Mouse (Mus musculus): ENCODE measurements around the gene Enah. TPM values are rescaled to one million over a fixed set of nuclear protein-coding genes. Genes with fewer than 3 reads are reported as not detected.
A peak's percentile ranks its signal among the peaks of the same experiment; 100 is the strongest.

Enah gene
- polyA plus RNA-seq, 1 experiment from 2014 or later, result 36.1 TPM

DNA sequence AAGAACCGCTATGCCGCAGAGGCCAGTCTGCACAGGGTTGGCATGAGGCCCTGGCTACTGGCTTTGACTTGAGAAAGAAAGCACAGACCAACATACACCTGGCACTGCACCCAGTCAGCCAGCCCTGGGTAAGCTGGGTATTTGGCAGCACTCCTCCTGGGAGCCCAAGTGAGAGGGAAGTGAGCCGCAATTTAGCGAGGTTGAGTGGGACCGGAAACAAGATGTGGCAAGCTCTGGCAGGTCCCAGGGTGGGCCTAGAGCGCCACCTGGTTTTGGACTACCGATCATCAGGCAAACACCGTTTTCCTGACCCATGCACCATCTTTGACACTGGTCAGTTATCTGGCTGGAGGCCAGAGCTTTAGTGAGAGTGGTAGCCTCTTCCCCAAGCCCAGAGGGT is 138.3 kb downstream of the Enah start:
- Histone ChIP-seq H3K27ac (no peak overlapping the region), H3K4me2 (no peak overlapping the region), H3K36me3 (replicated peaks) (no peaks in the 10 kb centered on the region), H3K27me3 (replicated peaks) (no peaks in the 10 kb centered on the region), H3K4me3 (no peak overlapping the region), H3K9me3 (no peaks in the 10 kb centered on the region), H3K9ac (no peak overlapping the region), H3K4me1 (peaks cover 9% of the 10 kb centered on the region; the same call in 1 of the 2 replicates)
- ATAC-seq (replicated peaks), result peak; percentile 72
- WGBS, result 28% methylated on average over 8 of the region's 8 CpGs

DNA sequence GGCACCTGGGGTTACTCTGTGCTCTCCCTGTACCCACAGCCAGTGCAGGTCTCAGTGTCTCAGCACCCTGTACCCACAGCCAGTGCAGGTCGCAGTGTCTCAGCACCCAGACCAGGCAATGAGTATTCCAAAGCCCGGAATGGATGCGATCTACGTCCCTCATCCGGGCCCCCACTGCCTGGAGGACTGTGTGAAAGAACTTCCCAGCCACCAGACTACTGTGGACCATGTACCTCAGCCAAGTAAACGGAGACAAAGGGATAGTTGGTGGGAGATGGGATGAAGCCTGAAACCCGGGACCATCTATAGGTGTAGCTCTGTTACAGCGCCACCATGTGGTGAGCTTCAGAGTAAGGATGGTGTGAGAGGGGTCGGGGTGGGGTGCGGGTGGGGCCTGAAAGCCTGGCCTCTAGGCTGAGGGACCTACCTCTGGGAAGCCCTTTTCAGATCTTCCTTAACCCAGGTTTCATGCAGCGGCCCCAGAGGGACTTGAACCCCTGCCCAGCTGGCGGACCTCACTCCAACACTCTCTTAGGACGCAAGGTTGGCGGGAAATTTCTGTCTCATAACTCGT is 139.0 kb downstream of the Enah start:
- Histone ChIP-seq H3K9me3 (no peaks in the 10 kb centered on the region), H3K27ac (no peak overlapping the region), H3K36me3 (replicated peaks) (no peaks in the 10 kb centered on the region), H3K4me1 (peaks cover 9% of the 10 kb centered on the region; the same call in 1 of the 2 replicates), H3K4me2 (no peak overlapping the region), H3K27me3 (replicated peaks) (no peaks in the 10 kb centered on the region), H3K9ac (no peak overlapping the region), H3K4me3 (no peak overlapping the region)
- 54% methylated on average over 15 of the region's 15 CpGs for WGBS
- ATAC-seq (replicated peaks), result peak; percentile 45; the same call in 1 of the 2 replicates

DNA sequence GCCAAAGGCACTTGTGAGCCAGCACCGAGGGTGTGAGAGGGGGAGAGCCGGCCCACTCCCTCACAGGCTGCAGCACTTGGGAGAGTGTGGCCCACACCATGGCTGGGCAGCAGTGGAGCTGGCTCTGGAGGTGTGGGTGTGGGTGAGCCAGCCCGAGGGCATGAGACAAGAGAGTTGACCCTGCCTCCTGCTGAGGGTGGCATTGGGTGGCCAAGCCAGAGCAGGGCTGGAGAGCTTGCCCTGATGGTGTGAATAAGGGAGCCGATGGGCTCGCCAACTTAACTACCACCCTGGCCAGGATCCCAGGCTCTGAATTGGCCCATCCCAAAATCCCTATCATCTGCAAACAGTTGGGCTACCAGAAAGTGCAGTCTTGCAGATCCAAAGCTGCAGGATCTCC is 141.4 kb downstream of the Enah start:
- no peak; the same call in 1 of the 2 replicates for ATAC-seq (replicated peaks)
- H3K27ac ChIP-seq, result no peak overlapping the region
- H3K9me3 ChIP-seq, result no peaks in the 10 kb centered on the region
- no peak overlapping the region for H3K4me3 ChIP-seq
- H3K4me1 ChIP-seq, result peaks cover 9% of the 10 kb centered on the region; the same call in 1 of the 2 replicates
- H3K27me3 ChIP-seq (replicated peaks), result no peaks in the 10 kb centered on the region
- no peak overlapping the region for H3K4me2 ChIP-seq
- H3K36me3 ChIP-seq (replicated peaks), result no peaks in the 10 kb centered on the region
- no peak overlapping the region for H3K9ac ChIP-seq
- WGBS, result 80% methylated on average over 5 of the region's 5 CpGs

DNA sequence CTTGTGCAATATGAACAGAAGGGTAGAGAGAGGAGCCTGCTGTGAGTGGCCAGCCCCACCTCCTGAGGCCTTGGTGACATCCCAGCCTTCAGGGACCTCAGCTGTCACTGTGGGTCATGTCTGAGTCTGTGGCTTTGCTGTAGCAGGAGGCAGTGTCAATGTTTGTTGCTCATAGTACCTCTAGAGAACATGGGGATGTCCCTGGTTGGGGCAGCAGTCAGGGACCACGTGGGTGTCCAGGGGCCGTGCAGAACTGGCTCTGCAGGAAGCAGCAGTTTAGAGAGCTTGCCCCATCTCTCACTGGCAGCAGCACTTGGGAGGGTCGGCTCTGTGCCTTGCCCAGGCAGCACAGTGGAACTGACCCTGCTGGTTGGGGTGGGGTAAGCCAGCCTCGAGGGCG is 142.7 kb downstream of the Enah start:
- Histone ChIP-seq H3K4me3 (no peak overlapping the region), H3K27ac (no peak overlapping the region), H3K4me2 (no peak overlapping the region), H3K27me3 (replicated peaks) (no peaks in the 10 kb centered on the region), H3K36me3 (replicated peaks) (no peaks in the 10 kb centered on the region), H3K9ac (no peak overlapping the region), H3K9me3 (no peaks in the 10 kb centered on the region), H3K4me1 (peaks cover 9% of the 10 kb centered on the region; the same call in 1 of the 2 replicates)
- ATAC-seq (replicated peaks), result no peak
- WGBS, result 62% methylated on average over 5 of the region's 5 CpGs

DNA sequence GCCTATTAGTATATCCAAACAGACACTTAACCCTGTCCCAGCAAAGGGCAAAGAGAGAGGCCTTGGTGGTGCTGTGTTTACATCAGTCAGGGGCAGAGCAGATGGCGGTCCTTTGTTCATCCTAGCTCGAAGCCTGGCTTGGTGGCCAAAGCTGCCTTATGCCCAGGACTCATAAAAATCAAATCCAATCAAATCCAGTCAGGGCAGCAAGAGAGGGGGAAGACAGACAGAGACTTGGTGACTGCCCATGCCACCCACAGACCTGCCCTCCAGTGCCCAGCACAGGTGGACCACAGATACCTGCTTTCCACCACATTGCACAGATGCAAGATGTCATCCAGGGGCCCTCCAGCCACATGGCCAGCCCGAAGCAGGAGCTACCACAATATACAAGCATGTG is 143.1 kb downstream of the Enah start:
- H3K4me2 ChIP-seq, result no peak overlapping the region
- H3K36me3 ChIP-seq (replicated peaks), result no peaks in the 10 kb centered on the region
- H3K4me3 ChIP-seq, result no peak overlapping the region
- no peaks in the 10 kb centered on the region for H3K9me3 ChIP-seq
- H3K27ac ChIP-seq, result no peak overlapping the region
- 77% methylated on average over 3 of the region's 3 CpGs for WGBS
- ATAC-seq (replicated peaks), result no peak
- peaks cover 4% of the 10 kb centered on the region; the same call in 1 of the 2 replicates for H3K4me1 ChIP-seq
- no peak overlapping the region for H3K9ac ChIP-seq
- H3K27me3 ChIP-seq (replicated peaks), result no peaks in the 10 kb centered on the region

DNA sequence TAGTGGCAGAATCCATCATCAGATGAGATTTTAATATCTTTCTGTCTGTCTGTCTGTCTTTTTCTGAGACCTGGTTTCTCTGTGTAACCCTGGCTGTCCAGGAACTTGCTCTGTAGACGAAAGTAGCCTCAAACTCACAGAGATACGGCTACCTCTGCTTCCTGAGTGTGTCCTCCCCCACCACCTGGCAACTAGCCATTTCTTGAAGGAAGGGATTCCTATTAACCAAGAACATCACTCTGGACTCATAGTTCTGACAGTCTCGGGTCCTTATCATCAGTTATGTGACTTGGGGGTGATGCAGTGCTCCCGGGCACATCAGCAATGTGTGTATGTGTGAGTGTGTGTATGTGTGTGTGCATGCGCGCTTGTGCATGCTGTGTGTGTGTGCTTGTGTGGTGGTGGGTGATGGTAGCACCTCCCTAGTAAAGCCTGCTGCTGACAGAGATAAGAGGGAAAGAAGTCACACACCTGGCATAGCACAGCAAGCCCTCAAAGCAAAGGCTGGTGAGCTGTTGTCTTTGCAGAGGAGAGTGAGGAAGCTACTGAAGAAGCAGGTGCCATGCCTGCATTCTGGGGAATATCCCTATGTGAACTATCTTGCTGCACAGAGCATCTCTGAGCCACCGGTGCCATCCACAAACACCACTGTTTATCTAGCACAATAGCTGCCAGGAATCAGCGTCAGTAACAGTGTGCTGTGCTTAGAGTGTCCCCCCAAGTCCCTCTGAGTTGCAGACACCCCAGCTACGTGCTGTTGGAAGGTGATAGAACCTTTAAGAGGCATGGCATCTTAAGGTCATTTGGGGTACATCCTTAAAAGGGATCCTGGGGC is 146.5 kb downstream of the Enah start:
- no peak overlapping the region for H3K4me2 ChIP-seq
- ATAC-seq (replicated peaks), result no peak
- 85% methylated on average over 9 of the region's 9 CpGs for WGBS
- H3K27me3 ChIP-seq (replicated peaks), result no peaks in the 10 kb centered on the region
- no peak overlapping the region for H3K9ac ChIP-seq
- no peak overlapping the region for H3K27ac ChIP-seq
- no peak overlapping the region for H3K4me3 ChIP-seq
- H3K9me3 ChIP-seq, result no peaks in the 10 kb centered on the region
- no peaks in the 10 kb centered on the region for H3K36me3 ChIP-seq (replicated peaks)
- H3K4me1 ChIP-seq, result no peaks in the 10 kb centered on the region

DNA sequence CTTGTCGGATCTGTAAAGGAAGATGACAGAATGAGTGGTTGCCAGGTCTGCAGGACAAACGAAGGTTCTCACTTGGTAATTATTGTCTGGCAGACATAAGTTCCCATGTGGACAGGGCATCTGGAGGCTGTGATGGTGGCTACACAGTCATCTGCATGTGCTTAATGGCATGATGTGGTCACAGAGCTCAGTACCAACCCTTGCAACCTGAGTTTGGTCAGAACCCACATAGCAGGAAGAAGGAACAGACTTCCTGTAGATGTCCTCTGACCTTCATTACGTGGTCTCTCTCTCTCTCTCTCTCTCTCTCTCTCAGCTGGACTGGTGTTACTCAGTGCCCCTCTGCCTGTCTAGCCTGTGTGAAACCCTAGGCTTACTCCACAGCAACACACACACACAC is 147.2 kb downstream of the Enah start:
- WGBS, result 85% methylated on average over 3 of the region's 3 CpGs

DNA sequence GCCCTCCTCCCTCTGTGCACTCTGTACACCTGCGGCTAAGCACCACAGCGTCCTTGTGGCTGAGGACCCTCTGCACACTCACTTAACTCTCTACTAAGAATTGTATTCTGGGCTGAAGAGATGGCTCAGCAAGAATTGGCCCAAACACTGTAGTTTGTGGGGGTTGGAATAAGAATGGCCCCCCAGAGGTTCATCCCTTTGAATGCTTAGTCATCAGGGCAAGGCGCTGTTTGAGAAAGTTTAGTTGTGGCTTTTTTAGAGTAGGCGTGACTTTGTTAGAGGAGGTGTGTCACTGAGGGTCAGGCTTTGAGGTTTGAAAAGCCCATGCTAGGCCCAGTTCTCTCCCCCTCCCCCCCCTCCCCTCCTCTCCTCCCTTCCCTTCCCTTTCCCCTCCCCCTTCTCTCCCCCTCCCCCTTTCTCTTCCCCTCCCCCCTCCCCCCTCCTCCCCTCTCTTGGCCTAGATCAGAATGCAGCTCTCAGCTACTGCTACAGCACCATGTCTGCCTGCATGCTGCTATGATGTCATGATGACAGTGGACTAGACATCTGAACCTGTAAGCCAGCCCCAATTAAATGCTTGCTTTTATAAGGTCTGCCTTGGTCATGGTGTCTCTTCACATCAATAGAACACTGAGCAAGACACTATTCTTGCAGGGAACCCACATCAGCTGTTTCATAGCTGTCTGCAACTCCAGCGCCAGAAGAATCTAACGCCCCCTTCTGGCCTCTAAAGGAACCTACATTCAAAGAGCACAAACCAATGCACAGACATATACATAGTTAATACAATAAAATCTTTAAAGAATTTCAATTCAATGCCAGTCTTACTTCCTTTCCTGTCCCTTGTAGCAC is 153.1 kb downstream of the Enah start:
- no peak for ATAC-seq (replicated peaks)
- no peak overlapping the region for H3K4me2 ChIP-seq
- H3K27me3 ChIP-seq (replicated peaks), result no peaks in the 10 kb centered on the region
- H3K9ac ChIP-seq, result no peak overlapping the region
- no peak overlapping the region for H3K4me3 ChIP-seq
- 0 out of 2 replicates have a peak, but pooled peaks cover 4% of the 10 kb centered on the region for H3K4me1 ChIP-seq
- no peaks in the 10 kb centered on the region for H3K9me3 ChIP-seq
- WGBS, result 82% methylated on average over 6 of the region's 6 CpGs
- no peak overlapping the region for H3K27ac ChIP-seq
- no peaks in the 10 kb centered on the region for H3K36me3 ChIP-seq (replicated peaks)

More for the DNA sequence above, 147.2 kb downstream of the Enah start:
- no peak overlapping the region for H3K4me3 ChIP-seq
- H3K27me3 ChIP-seq (replicated peaks), result no peaks in the 10 kb centered on the region
- H3K36me3 ChIP-seq (replicated peaks), result no peaks in the 10 kb centered on the region
- no peak overlapping the region for H3K4me2 ChIP-seq
- no peak for ATAC-seq (replicated peaks)
- H3K9ac ChIP-seq, result no peak overlapping the region
- no peaks in the 10 kb centered on the region for H3K4me1 ChIP-seq
- no peaks in the 10 kb centered on the region for H3K9me3 ChIP-seq
- H3K27ac ChIP-seq, result no peak overlapping the region

DNA sequence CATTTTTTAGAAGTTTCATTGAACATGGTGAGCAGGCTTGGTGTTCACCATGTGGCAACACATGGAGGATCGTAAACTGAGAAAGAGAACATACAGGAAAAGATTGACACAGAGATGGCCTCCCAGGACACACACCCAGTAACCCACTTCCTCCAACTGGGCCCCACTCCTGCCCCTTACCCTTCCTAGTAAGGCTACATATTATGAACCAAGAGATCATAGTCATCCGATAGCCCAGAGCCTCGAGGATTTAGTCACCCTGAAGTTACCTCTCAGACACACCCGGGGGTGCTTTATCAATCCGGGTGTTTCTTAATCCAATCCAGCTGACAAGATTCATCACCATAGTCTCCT is 153.9 kb downstream of the Enah start:
- Histone ChIP-seq H3K4me3 (no peak overlapping the region), H3K4me1 (0 out of 2 replicates have a peak, but pooled peaks cover 4% of the 10 kb centered on the region), H3K4me2 (no peak overlapping the region), H3K9ac (no peak overlapping the region), H3K27ac (no peak overlapping the region), H3K9me3 (no peaks in the 10 kb centered on the region), H3K36me3 (replicated peaks) (no peaks in the 10 kb centered on the region), H3K27me3 (replicated peaks) (no peaks in the 10 kb centered on the region)
- ATAC-seq (replicated peaks), result no peak
- WGBS, result 82% methylated on average over 5 of the region's 5 CpGs

DNA sequence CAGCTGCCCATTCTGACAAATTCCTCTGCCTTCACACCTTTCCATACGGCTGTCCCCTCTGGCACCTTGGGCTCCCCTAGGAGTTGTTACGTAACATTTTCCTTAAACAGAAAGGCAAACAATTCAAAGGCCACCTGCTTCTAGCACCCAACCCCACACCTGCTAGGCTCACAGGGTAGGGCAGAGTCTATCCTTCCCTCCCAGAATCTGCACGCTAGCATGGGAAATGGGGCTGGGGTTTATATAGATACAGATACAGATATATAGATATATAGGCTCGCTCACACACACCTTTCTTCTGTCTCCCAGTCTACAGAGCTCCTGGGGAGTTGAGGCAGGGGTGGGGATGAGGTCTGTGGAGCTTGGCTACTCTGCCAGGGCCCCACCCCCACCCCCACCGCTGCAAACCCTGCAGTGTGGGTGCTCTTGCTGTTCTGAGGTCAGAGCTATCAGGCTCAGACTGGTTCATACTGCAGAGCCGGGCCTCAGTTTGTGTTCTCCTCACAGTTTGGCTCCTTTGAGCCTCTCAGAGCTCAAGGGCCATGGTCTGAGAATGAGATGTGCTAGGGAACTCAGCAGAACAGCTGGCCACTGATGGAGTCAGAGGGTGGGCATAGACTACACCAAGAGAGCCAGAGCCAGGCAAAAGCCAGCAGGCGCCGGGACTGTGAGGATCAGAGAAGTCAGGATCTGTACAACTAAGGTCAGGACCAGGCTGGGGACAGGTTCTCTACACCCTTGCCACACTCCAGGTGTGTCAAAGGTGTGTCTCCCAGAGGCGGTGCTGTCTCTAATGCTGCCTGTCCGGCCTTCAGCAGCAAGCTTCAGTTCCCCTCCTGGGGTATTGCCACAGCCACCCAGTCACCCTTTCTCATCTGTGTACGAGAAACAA is 154.6 kb downstream of the Enah start:
- Histone ChIP-seq H3K27ac (no peak overlapping the region), H3K4me1 (0 out of 2 replicates have a peak, but pooled peaks cover 4% of the 10 kb centered on the region), H3K9me3 (no peaks in the 10 kb centered on the region), H3K27me3 (replicated peaks) (no peaks in the 10 kb centered on the region), H3K4me2 (no peak overlapping the region), H3K9ac (no peak overlapping the region), H3K36me3 (replicated peaks) (no peaks in the 10 kb centered on the region), H3K4me3 (no peak overlapping the region)
- ATAC-seq (replicated peaks), result no peak
- 79% methylated on average over 11 of the region's 11 CpGs for WGBS

DNA sequence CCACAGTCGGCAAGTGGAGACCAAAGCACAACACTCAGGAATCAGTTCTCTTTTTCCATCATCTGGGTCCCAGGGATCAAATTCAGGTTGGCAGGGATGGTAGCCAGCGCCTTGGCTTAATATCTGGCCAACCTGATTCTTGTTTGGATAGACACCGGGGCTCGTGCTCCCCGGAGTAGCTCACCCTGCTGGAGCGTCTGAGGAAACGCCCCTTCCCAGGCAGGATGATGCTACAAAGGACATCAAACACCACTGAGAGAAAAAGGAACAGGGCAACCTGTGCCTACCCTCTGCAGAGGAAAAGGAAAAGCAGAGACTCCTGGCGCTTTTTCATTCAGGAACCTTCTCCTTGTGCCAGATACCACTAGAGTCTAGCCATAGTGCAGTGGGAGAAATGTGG is 156.4 kb downstream of the Enah start:
- Histone ChIP-seq H3K9ac (no peak overlapping the region), H3K36me3 (replicated peaks) (no peaks in the 10 kb centered on the region), H3K27me3 (replicated peaks) (no peaks in the 10 kb centered on the region), H3K4me3 (no peak overlapping the region), H3K4me2 (no peak overlapping the region), H3K4me1 (0 out of 2 replicates have a peak, but pooled peaks cover 4% of the 10 kb centered on the region), H3K9me3 (no peaks in the 10 kb centered on the region), H3K27ac (no peak overlapping the region)
- 37% methylated on average over 8 of the region's 8 CpGs for WGBS
- ATAC-seq (replicated peaks), result no peak

Data from midbrain, embryonic 15.5 days (tissue).